Mouse (Mus musculus) mature B cell (primary cell): ENCODE results near the gene Prrt1.

Source experiments
- in situ Hi-C: fragments of 300-500 bp; cut with MboI; formaldehyde crosslinking; loops from 2 replicates; pipeline ENCODE4 v1.14.3; 2019

Prrt1 gene

DNA sequence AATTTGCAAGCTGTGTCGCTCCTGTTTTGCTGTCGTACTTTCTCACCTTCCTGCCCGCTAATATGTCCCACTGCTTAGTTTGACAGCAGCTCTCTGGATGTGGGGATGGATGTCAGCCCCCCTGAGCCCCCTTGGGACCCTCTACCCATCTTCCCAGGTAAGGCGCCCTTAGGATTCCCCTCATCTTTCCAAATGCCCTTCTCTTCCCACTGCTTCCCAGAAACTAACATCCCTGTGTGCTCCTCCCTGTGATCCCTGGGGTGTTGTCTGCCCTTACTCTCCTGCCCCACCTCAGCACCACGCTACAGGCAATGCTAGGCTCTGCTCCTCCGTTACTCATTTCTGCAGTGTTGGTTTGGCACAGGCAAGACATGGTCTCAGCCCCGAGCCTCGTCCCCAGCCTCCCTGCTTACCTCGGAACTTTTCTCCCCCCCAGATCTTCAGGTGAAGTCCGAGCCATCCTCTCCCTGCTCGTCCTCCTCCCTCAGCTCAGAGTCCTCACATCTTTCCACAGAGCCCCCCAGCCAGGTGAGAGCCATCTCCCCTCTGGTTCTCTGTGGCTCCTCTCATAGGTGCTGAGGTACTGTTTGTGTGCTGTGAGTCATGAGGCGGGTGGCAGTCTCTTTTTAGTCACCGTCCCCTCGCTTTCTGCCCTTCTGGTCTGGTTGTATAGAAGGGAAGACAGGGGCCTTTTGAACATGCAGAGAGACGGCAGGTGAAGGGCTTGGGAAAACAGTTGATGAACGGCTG lies 19.0 kb downstream of the Prrt1 start:
- in situ Hi-C loops = no loop called here

DNA sequence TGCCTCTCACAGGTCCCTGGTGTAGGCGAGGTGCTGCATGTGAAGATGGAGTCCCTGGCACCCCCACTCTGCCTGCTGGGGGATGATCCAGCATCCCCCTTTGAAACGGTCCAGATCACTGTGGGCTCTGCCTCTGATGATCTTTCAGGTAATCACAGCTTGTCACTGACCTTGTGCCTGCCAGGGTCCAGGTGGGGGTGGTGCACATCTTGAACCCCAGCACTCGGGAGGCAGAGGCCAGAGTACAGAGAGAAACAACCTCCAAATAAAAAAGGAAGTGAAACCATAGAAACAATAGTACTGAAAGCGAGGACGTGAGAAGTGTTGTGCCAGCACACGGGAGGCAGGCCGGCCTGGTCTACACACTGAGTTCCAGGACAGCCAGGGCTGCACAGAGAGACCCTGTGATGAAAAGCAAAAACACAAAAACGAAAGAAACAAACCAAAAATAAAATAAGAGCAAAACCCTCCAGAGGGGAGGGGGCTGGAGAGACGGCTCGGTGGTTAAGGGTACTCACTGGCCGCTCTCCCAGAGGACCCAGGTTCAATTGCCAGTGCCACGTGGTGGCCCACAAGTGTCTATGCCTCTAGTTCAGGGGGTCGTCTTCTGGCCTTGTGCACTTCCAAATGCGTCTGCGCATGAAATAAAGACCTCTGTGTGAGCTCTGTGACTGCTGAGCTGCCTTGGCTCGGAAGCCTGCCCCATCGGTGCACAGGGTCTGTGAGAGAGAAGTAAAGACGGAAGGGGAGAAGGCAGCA lies 20.0 kb downstream of the Prrt1 start:
- in situ Hi-C loops = no loop called here

DNA sequence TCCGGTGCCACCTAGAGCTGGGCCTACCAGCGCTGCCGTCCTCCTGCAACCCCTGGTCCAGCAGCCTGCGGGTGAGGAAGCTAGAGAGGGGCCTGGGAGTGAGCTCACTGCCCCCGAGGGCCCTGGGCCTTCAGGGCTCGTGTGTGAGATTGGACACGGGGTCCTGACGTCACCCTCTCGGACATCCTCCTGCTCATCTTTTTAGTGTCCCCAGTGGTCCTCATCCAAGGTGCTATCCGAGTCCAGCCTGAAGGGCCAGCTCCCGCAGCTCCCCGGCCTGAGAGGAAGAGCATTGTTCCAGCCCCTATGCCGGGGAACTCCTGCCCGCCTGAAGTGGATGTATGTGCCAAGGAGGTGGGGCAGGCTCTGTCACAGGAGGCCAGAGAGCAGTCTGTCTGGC lies 21.4 kb downstream of the Prrt1 start:
- in situ Hi-C loops = no loop called here

DNA sequence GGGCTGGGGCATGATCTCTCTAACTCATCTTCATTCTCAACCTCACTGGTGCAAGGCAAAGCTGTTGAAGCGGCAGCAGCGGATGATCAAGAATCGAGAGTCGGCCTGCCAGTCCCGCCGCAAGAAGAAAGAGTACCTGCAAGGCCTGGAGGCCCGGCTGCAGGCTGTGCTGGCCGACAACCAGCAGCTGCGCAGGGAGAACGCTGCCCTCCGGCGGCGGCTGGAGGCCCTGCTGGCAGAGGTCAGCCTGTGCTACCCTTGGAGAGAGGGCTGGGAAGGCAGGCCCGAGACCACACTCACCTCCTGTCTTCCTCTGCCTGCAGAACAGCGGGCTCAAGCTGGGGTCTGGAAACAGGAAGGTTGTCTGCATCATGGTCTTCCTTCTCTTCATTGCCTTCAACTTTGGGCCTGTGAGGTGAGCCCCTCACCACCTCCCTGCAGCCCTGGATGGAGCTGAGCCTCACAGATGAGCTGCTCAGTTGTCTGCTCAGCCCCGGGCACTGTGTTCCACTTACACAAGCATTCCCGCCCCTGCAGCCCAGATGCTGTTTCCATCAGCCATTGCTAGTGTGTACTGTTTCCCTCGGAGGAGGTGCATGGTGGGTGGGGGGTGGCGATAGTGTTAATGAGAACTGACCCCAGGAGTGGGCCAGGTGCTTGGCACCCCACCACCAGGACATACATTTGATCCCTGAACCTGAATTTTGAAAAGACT lies 22.3 kb downstream of the Prrt1 start:
- in situ Hi-C loops = no loop called here

DNA sequence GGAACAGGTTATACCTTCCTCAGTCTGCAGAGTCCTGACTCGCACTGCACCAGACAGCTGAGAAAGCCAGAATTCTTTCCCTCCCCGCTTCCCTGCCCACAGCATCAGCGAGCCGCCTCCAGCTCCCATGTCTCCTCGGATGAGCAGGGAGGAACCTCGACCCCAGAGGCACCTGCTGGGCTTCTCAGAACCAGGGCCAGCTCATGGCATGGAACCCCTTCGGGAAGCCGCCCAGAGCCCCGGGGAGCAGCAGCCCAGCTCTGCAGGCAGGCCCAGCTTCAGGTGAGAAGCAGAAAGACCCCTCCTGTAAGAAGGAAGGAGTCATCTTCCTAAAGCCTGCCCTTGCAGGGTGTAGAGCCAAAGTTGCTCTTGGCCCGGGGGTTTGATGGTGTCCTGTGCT lies 23.2 kb downstream of the Prrt1 start:
- in situ Hi-C loops = no loop called here

DNA sequence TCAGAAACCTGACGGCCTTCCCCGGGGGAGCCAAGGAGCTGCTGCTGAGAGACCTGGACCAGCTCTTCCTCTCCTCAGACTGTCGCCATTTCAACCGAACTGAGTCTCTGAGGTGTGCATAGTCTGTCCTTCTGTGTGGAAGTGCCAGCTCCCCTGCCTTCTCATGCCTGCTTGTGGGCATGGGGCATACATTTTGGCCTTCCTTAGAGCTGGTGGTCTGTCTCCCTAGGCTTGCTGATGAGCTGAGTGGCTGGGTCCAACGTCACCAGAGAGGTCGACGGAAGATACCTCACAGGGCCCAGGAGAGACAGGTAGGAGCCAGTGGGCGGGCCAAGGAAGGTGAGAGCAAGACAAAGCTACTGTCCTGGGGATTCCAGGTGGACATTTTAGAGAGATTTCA lies 23.7 kb downstream of the Prrt1 start:
- in situ Hi-C loops = no loop called here

DNA sequence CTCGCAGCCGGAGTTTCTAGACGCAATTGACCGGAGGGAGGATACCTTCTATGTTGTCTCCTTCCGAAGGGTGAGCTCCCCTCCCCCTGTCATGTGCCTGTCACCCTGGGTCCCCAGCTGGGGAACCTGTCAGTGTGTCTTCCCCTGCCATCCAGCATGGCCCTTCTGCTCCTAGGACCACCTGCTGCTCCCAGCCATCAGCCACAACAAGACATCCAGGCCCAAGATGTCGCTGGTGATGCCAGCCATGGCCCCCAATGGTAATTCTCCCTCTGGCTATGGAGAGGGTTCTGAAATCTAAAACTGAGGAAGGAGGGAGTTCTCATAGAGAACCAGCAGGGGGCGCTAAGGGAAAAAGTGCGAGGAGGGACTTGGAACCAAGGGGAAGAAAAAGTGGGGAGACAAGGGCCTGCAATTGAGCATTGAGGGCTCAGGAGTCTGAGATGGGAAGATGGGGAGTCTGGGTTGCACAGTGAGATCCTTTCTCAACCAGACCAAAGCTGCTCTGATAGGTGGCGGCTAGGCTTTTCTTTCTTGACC lies 24.5 kb downstream of the Prrt1 start:
- in situ Hi-C loops = no loop called here

DNA sequence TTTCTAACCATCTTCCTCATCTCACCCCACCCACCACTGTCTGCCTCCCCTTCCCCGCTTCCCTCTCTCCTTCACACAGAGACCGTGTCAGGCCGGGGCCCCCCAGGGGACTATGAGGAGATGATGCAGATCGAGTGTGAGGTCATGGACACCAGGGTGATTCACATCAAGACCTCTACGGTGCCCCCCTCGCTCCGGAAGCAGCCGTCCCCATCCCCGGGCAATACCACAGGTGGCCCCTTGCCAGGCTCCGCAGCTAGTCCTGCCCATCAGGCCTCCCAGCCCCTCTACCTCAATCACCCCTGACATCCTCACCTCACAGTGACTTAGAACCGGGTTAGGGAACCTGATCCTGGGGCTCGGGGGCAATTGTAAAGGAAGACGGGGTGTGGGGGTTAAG lies 25.1 kb downstream of the Prrt1 start:
- in situ Hi-C loops = no loop called here

DNA sequence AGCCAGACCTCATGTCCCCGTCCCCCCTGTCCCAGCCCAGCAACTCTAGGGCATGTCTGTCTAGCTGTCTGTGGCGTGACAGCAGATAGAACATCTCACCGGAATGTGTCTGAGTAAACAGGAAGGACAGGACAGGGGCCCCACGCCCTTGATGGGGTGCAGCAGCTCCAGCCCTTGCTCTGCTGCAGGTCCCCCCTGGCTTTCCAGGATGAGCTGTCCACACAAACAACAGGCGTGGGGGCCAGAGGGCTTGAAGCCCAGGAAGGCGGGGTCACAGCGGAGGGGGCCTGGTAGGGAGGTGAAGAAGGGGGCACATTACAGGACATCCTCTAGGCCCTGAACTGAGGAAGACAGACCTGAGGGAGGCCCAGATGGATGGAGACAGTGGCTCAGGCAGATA lies 25.8 kb downstream of the Prrt1 start:
- in situ Hi-C loops = no loop called here

DNA sequence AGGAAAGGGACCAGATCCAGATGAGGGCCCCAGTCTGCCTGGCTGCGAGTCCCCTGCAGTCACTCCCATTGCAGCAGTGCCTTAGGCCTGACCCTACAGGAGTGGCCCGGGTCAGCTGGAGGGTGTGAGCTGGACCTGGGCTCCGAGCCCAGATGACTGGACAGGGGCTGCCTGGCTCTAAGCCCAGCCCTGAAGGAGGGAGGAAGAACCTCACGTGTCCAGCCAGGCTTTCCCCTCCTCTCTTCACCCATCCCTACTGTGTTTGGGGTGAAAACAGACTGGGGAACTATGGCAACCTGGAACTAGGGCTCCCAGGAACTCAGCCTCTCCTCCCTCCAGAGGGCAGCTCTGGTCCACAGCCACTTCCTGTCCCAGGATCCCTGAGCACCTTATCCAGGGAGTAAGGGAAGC lies 26.3 kb downstream of the Prrt1 start:
- in situ Hi-C loops = no loop called here

DNA sequence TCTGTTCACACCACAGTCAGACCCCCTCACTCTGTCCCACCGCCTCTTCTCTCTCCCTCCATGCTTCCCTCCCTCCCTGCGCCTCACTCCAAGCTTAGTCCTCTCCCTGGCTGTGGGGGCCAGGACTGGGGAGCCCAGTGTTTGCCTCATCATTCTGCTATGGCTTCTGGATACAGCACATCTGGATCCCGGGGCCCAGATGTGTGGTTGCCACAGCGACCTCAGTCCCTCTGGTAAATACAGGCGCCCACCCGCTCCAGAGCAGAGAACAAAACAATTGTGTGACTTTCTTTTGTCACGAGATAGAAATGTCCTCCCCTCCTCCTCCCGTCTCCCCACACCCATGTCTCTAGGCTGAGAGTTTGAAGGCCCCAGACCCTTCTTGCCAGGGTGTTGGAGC lies 27.3 kb downstream of the Prrt1 start:
- in situ Hi-C loops = no loop called here

DNA sequence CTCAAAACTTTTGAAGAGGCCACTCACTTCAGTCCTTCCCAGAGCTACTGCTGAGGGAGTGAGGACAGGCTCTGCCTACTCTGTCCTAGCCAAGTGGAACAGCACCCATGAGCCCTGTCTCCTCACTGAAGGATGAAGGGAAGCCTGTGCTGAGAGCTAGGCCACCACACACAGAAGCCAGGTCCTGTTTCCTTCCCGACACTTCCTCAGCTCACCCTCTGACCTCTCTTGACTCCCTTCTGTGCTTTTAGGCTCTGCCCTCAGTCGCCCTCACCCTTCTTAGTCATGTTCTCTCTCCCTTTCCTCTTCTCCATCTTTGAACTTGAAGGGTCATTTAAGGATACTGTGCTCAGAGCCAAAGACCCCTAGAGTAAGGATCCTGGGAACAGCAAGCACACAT lies 27.9 kb downstream of the Prrt1 start:
- in situ Hi-C loops = no loop called here

DNA sequence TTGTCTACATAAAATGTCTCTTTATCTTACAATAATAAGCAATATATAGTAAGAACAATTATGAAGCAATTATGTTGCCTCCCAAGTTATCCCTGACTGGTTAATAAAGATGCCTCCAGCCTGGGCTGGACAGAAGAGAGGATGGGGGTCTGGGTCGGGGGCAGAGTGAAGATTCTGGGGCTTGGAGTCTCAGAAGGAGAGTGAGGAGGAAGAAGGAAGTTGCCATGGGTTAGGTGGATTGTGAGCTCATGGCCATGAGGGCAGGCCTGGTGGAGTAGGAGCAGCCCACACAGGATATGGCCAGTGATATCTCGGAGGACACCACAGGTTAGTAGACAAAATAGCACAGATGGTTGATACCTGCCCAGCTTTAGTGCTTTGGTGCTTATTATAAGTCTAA lies 28.8 kb downstream of the Prrt1 start:
- in situ Hi-C loops = no loop called here

DNA sequence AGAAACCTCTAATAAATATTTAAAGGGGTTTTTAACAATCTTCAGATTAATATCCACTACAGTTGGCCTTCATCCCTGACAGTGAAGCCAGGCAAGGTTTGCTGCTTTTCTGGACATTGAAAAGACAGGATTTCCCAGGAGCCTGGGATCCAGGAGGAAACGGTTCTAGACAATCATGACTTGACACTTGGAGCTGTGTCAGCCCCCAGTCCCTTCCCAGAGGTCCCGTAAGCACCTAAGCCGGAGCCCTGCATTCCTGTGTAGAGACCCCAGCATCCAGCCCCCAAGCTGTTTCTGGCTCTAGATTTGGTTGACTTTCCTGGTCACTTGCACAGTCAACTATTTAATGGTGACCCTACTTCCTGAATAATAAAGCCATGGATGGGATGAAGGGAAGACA lies 29.3 kb downstream of the Prrt1 start:
- in situ Hi-C loops = no loop called here

DNA sequence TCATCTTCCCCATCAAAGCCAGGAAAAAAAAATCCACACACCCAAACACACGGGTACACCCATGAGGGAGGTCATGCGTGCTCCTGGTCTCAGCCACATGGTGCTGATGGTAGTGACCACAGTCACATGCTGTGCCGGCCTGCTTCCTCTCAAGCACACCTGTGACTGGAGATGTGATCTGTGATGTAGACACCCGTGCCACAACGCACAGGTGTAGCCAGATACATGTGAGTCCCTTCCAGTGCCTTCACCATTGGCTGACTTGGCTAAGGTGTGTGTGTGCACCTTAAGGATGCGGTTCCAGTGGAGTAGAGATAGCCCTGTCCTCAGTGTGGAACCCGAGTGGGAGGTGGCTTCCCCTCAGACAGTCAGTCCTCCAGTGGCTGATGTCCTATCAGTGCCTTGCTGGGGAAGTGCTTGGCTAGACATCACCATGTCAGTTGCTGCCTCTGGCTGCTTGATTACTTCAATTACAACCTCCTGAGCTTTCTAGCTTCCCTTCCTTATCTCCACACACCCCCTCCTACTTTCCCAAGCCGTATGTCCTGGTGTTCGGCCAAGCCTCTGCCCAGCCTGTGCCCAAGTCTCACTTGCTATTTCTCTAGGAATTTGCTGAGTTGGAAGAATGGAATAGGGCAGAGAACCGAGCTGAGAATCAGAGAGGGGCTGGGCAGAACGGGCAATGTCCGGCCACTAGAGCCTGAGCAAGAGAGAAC lies 30.0 kb downstream of the Prrt1 start:
- in situ Hi-C loops = no loop called here

DNA sequence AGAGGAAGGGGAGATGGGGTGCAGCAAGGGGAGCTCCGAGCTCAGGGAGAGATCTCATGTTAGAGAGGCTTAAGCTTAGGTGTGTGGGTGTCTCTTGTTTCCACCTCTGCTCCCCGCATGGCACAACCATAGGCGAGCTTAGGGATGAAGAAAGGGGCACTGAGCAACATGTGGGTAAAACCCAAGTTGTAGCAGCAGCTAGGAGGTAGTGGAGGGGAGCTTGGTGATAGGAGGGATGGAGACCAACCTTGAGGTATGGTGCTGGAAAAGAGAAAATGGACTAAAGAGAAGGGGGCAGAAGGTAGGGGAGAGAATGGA lies 30.5 kb downstream of the Prrt1 start:
- in situ Hi-C loops = no loop called here

DNA sequence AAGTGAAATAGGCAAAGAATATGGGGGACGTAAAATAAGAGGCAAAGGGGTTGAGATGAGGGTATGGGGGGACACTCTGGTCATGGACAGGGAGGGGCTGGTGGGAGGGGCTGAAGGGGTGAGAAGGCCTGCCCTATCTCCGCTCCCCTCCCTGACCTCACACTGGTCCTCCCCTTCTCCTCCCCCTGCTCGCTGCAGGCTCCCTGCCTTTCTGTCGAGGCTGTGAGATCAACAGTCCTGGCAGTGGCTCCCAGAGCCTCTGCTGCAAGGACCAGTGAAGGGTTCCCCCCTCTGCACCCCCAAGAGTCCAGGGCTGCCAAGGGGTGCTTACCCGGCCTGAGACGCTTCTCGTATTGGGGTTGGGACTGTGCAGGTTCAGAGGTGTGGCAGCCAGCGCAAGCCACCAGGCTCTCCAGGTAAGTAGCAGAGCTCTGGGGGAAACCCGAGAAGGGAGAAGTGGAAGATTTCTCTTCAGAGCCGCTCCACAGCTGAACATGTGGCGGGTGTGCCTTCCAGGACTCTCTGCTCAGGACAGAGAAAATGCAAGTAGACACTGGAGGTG lies 31.0 kb downstream of the Prrt1 start:
- in situ Hi-C loops = no loop called here

DNA sequence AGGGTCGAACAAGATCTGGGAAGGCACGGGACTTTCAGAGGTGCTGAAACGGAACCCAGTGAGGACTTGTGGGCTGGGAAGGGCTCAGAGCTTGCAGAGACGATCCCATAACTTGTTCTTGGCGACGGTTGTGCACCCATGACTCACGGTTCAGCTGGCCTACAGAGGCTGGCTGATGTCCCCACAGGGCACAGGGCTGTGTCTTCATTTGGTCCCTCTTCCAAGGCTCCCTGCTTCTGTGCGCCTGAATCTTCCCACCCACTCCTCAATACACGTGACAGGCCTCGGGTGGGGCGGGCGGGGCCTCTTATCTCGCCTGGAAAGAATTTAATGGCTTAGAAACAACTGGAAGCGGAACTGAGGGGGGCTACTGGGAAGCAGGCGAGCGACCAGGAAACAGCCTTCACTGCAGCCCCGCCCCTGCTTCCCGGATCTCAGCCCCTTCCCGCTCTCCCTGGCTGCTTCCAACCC lies 31.8 kb downstream of the Prrt1 start:
- in situ Hi-C loops = no loop called here

DNA sequence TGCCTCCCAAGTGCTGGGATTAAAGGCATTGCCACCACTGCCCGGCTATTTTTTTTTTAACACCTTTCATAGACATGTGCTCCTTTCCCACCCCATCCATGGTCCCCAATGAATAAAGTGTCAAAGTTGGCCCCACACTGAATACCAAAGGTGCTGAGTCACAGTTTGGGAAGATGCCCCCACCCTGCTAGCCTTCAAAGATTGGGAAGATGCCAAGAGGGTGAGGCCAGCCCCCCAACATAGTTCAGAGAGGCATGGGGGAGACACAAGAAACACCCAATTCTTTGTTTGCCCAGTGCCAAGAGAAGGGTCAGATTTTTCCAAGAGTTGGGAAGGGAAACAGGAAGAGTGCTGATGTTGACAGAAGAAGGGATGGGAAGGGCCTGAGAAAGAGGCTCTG lies 33.1 kb downstream of the Prrt1 start:
- in situ Hi-C loops = no loop called here

DNA sequence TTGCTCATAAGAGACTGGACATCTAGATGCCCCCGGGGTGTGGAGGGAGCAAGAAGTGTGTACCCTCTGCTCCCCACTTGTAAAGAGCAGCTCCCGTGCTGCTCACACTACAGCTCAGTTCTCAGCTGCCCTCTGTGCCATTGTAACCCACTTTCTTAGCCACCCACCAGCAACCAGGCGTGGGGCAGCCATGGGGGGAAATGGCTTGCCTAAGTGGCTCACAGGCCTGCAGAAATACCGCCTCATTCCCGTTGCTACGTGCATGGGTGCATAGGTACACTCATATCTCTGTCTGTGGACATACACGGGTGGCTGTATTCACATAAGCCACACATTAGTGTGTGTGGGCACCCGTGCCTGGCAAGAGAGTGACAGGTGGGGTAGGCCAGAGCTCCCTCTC lies 33.6 kb downstream of the Prrt1 start:
- in situ Hi-C loops = no loop called here

DNA sequence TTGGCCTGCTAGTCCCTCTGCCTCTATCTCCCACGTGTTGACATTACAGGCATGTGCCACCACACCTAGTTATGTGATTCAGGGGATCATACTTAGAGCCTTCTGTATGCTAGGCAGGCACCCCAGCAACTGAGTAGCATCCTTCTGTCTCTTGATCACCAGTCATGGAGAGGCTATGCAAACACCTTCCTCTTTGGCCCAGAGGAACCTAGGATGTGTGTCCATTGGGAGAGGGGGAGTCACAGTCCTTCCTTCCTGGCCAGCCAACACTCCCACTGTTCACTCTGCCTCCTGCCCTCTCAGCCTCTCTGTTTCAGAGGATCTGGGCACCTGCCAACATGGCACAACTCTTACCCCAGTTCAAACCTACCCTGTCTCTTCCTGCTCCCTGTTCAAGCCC lies 34.2 kb downstream of the Prrt1 start:
- in situ Hi-C loops = no loop called here

DNA sequence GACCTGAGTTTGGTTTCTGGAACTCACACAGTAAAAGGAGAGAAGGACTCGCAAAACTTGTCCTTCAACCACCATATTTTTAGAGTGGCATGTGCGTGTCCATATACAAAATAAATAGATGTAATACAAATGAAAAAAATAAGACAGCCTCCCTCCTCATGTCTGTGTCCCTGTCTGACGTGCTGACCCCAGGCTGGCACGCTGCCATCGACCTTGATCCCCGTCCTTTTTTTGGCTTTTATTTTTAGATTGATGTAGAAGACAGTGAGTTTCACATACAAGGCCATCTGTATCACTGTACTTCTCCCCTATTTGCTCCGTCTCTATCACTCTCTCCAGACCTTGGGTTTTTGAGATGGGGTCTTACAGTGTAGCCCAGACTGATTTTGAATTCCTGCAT lies 35.1 kb downstream of the Prrt1 start:
- in situ Hi-C loops = no loop called here
